Mouse (Mus musculus): ENCODE measurements around the gene Gm14295. TPM values are rescaled to one million over a fixed set of nuclear protein-coding genes. Genes with fewer than 3 reads are reported as not detected.
"Not testable (repeated sequence)": the region's sequence is repeated elsewhere in the genome, so short reads cannot be mapped to it uniquely, and the experiment has no call there.

The Gm14295 gene
- 13.8 and 18.2 TPM in 2 replicates for polyA plus RNA-seq (2015; fragmentation: Nextera tagmentation; extraction: Ambion mirVana)

GRCm38 (mm10) chr2:176798312-176798711 lies at the start of gene Gm14295:
Gene Gm14295, plus strand, starts transcription at chr2:176798612.
- H3K27me3 ChIP-seq (ENCODE audit: control insufficient read depth, insufficient read depth, low read depth, low read length); H3K9me3 ChIP-seq (ENCODE audit: control insufficient read depth, low read length); ATAC-seq (ENCODE audit: low read depth); H3K36me3 ChIP-seq (ENCODE audit: control insufficient read depth, insufficient read depth, low read length); H3K4me1 ChIP-seq (replicated peaks; ENCODE audit: control insufficient read depth, insufficient read depth, low read length); H3K27ac ChIP-seq (ENCODE audit: low read length): not testable (repeated sequence)
- Histone ChIP-seq H3K4me3 (ENCODE audit: low read length) (peak within 1 kb of the TSS; percentile 48), H3K4me2 (ENCODE audit: low read depth, low read length) (peak within 1 kb of the TSS; percentile 37; the same call in 1 of the 2 replicates), H3K9ac (ENCODE audit: low read length) (peak within 1 kb of the TSS; percentile 50)
- no CpG with 5 or more reads among the region's 6 CpGs for WGBS

GRCm38 (mm10) chr2:176798785-176799184 lies 373 bp downstream of the Gm14295 start:
- ATAC-seq (ENCODE audit: low read depth); H3K27me3 ChIP-seq (ENCODE audit: control insufficient read depth, insufficient read depth, low read depth, low read length); H3K9me3 ChIP-seq (ENCODE audit: control insufficient read depth, low read length); H3K27ac ChIP-seq (ENCODE audit: low read length); H3K36me3 ChIP-seq (ENCODE audit: control insufficient read depth, insufficient read depth, low read length); H3K4me1 ChIP-seq (replicated peaks; ENCODE audit: control insufficient read depth, insufficient read depth, low read length): not testable (repeated sequence)
- peak overlapping the region; percentile 37; the same call in 1 of the 2 replicates for H3K4me2 ChIP-seq (ENCODE audit: low read depth, low read length)
- peak overlapping the region; percentile 48 for H3K4me3 ChIP-seq (ENCODE audit: low read length)
- 17% methylated on average over 14 of the region's 15 CpGs for WGBS
- H3K9ac ChIP-seq (ENCODE audit: low read length) = peak overlapping the region; percentile 50

DNA sequence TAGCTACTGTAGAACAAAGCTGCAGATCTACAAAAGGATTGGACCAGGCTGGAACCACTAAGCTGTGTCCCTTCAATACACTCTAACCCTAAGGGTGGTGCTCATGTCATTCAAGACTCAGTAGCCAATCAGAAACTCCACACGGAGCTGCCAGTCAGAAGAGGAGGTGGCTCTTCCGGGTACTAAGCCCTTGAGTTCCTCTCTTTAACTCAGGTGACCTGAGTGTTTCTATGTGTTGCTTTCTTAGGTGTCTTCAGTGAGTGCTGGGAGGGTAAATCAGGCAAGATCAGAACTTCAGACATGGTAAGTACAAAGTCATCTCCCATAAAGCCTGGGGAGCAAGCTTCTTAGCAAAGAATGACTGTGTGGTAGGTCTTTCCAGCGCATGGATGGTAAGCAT lies 32.4 kb downstream of the Gm14295 start, which contains the start of gene Gm14408:
Gene Gm14408, plus strand, starts transcription at position 301 of the 400 bp plus-strand sequence.
- H3K27ac ChIP-seq (ENCODE audit: low read length); H3K4me1 ChIP-seq (replicated peaks; ENCODE audit: control insufficient read depth, insufficient read depth, low read length); H3K4me2 ChIP-seq (ENCODE audit: low read depth, low read length); H3K9me3 ChIP-seq (ENCODE audit: control insufficient read depth, low read length); H3K9ac ChIP-seq (ENCODE audit: low read length); ATAC-seq (ENCODE audit: low read depth); H3K36me3 ChIP-seq (ENCODE audit: control insufficient read depth, insufficient read depth, low read length); H3K4me3 ChIP-seq (ENCODE audit: low read length); H3K27me3 ChIP-seq (ENCODE audit: control insufficient read depth, insufficient read depth, low read depth, low read length): not testable (repeated sequence)
- 94% methylated on average over 1 of the region's 3 CpGs for WGBS

Other genes starting within 250 kb of the Gm14295 start
- gene Gm14308, start 162.3 kb upstream of the Gm14295 start, polyA plus RNA-seq (2015; fragmentation: Nextera tagmentation; extraction: Ambion mirVana) = 4.9 and 23.4 TPM in 2 replicates
- gene Zfp973, start 128.1 kb upstream of the Gm14295 start, polyA plus RNA-seq (2015; fragmentation: Nextera tagmentation; extraction: Ambion mirVana) = 9.1 and 10.1 TPM in 2 replicates
- gene Gm14305, start 90.3 kb upstream of the Gm14295 start, polyA plus RNA-seq (2015; fragmentation: Nextera tagmentation; extraction: Ambion mirVana) = 30.5 and 30.9 TPM in 2 replicates
- gene Gm14408, start 32.5 kb downstream of the Gm14295 start, polyA plus RNA-seq (2015; fragmentation: Nextera tagmentation; extraction: Ambion mirVana) = not detected in 2 replicates
- 6.1 and 12.3 TPM in 2 replicates for gene Gm14296, start 129.2 kb downstream of the Gm14295 start, polyA plus RNA-seq (2015; fragmentation: Nextera tagmentation; extraction: Ambion mirVana)
- gene Gm14419, start 202.3 kb downstream of the Gm14295 start, polyA plus RNA-seq (2015; fragmentation: Nextera tagmentation; extraction: Ambion mirVana) = 13.3 and 15.7 TPM in 2 replicates